Mouse (Mus musculus): Measurements from ENCODE around the gene Usp29.
A peak's percentile ranks its signal among the peaks of the same experiment; 100 is the strongest.
"Not testable (repeated sequence)": the region's sequence is repeated elsewhere in the genome, so short reads cannot be mapped to it uniquely, and the experiment has no call there.

The Usp29 gene

GRCm38 (mm10) chr7:6765240-6765639 lies 34.9 kb downstream of the Usp29 start:
- DNase-seq (ENCODE audit: low spot score in 2 of 2): no peak

GRCm38 (mm10) chr7:6770286-6770685 lies 39.9 kb downstream of the Usp29 start:
- no peak for DNase-seq (ENCODE audit: low spot score in 2 of 2)

GRCm38 (mm10) chr7:6773865-6774413 lies 43.6 kb downstream of the Usp29 start:
- not testable (repeated sequence) for DNase-seq (ENCODE audit: low spot score in 2 of 2)

DNA sequence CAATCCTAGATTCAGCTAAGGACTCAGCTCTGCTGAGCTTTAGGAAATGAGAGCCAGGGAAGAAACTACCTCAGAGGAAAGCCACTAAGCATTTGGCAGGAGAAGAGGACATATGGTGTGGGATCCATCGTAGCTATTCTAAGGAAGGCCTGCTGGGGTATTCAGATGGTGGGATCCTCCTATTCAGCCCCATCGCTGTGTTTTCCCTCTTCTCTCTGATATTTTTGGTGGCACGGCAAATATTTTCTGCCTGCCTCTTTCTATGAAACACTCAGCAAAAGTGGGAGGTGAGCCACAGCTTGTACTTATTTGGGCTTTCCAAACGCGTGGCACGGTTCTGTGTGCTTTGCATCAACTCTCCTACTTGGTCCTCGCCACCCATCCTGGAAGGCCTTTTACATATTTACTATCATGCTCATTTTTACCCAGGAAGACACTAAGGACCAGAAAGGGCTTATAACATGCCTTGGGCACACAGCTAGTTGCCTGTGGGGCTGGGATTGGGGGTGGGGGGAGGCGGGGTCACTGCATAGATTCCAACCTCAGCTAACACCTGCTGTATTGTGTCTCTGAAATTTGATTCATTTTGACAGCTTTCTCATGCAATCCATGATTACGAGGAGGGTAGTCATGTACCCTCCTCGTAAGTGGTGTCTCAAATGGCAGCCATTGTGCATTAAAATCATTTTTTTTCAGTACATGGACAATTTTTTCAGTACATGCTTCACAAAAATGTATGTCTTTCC lies 46.1 kb downstream of the Usp29 start:
- DNase-seq (ENCODE audit: low spot score in 2 of 2): peak; percentile 50 to 59

DNA sequence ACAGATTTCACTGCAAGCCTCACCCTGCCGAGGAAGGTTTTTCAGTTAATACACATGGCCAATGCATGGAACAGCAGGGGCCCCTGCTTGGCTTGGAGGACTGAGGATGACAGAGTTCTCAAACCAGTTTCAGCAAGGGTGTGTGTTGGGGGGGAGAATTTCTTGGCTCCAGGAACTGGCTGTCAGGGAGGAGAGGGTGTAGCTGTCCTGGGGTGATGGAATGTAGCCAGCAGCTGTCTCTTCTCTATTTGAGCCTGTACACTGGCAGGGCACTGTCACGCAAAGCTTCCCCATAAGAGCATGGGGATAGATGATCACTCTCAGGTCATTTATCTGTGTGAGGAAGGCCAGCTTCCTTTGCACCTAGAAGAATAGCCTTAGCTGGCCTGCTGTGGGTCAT lies 46.7 kb downstream of the Usp29 start:
- no peak for DNase-seq (ENCODE audit: low spot score in 2 of 2)

DNA sequence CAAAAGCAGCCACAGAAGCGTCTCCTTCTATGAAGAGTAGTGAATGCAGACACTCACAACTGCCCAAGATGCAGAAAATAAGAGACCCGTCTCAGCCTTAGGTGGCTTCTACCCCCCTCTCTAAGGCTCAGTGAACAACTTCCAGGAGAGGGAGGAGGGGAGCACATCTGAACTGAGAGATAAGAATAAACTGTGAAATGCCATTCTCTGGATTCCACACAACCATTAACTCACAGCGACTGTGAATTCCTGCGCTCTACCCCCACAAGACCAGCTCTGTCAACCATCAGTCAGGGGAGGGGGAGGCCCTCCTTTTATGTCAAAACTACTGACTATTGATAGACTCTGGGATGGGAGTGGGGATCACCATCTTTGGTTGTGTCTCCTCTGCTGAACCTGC lies 47.3 kb downstream of the Usp29 start:
- DNase-seq (ENCODE audit: low spot score in 2 of 2): no peak

GRCm38 (mm10) chr7:6779172-6779571 lies 48.8 kb downstream of the Usp29 start:
- no peak for DNase-seq (ENCODE audit: low spot score in 2 of 2)

DNA sequence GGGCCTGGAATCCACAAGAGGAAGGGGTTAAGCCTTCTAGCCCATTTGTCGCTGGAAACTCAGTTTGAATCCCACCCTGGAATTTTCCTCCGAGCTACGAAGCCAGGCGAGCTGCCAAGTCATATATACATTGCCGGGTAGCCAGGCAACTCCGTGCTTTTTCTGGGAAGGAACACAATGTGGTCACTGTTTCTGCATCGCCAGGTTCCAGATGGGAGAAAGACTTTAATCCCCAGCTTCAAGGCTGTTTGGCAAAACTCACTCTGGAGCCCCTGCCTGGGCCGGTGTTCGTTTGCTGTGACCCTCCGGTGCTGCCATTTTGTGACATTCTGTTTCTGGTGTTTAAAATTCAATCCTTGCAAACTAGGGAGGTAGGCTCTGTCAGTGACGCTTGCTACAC lies 51.2 kb downstream of the Usp29 start:
- no peak for DNase-seq (ENCODE audit: low spot score in 2 of 2)

GRCm38 (mm10) chr7:6784340-6785073 lies 54.1 kb downstream of the Usp29 start:
- DNase-seq (ENCODE audit: low spot score in 2 of 2): no peak

GRCm38 (mm10) chr7:6787000-6787399 lies 56.6 kb downstream of the Usp29 start:
- no peak for DNase-seq (ENCODE audit: low spot score in 2 of 2)

DNA sequence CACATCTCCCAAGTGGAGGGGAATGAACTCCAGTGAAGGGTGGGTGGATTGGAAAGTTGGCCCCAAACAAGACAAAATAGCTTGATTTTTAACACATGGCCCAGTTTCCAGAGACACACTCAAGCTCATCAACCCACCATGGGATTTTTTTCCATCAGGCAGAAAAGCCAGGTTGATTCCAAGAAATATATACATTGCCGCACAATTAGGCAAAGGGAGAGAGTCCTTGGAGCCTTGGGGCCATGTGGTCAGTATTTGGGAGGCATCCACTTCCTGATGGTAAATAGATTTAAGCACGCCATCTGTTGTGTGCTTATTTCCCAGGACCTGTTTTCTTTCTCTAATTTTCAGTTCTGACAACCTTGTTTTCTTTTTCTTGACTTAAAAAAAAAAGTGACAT lies 57.7 kb downstream of the Usp29 start:
- DNase-seq (ENCODE audit: low spot score in 2 of 2): no peak

- DNase-seq (ENCODE audit: low spot score in 2 of 2): no peak
These were observed 61.1 kb downstream of the Usp29 start for GRCm38 (mm10) chr7:6791286-6792065.

DNA sequence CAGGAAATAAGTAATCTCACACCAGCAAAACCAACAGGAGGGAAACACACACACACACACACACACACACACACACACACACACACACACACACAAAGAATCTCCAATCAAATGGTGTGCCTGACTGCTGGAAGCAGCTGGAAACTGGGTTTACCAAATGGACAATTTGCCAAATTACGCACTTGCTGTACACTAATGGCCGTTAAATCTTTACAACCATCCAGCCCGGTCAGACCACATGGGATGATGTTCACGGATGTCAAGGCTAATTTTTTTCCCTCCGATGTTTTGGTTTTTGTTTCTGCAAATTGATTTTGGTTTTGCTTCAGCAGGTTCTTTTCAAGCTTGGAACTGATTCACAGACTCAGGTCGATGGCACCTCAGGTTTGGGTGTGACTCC lies 62.9 kb downstream of the Usp29 start:
- DNase-seq (ENCODE audit: low spot score in 2 of 2): no peak

- no peak for DNase-seq (ENCODE audit: low spot score in 2 of 2)
These were observed 63.4 kb downstream of the Usp29 start for GRCm38 (mm10) chr7:6793811-6794210.

DNA sequence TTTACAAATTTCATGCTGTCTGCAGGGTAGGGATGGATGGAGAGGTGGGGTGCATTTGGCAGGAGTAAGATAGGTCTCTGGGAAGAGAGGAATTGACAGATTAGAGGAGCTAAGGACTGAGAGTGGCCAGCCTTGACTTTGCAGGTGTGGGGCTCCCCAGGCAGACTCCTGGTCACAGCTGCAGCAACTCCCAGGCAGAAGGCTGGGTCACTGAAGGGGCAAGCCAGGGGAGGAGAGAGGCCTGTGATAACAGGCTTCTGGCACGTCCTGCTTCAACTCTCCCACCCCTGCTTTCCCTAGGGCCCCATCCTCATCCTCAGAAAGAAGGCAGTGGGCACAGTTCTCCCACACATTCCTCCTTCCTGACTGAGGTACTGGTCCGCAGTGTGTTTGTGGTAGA lies 67.0 kb downstream of the Usp29 start:
- no peak for DNase-seq (ENCODE audit: low spot score in 2 of 2)

DNA sequence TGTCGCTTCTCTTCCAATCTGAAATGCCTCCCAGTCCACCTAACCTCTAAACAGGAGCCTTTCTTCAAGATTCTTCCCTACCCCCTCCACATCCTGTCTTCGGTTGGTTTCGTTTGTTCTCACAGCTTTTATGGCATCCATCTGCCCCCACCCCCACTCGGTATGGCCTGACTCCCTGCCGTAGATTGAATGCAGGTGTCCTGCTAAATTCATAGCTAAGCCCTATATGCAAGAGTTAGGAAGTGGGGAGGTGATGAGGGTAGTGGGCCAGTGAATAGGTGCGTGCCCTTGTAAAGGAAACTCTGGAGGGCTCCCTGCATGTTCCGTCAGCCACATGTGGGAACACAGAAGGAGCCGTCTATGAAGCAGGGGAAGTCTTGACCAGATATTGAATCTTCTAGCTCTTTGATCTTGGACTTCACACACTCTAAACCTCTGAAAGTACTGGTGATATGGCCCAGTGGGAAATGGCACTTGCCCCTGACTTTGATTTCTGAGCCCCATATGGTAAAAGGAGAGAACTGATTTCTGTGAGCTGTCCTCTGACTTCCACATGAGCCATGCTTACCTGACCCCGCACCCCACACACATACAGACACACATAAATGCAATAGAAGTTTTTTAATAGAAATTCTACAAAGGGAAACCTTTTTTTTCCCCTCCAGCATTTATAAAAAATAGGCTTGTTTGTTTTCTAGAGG lies 68.9 kb downstream of the Usp29 start:
- no peak for DNase-seq (ENCODE audit: low spot score in 2 of 2)

- no peak for DNase-seq (ENCODE audit: low spot score in 2 of 2)
These were observed 70.4 kb downstream of the Usp29 start for GRCm38 (mm10) chr7:6800586-6801441.

GRCm38 (mm10) chr7:6801642-6802041 lies 71.3 kb downstream of the Usp29 start:
- no peak for DNase-seq (ENCODE audit: low spot score in 2 of 2)

DNA sequence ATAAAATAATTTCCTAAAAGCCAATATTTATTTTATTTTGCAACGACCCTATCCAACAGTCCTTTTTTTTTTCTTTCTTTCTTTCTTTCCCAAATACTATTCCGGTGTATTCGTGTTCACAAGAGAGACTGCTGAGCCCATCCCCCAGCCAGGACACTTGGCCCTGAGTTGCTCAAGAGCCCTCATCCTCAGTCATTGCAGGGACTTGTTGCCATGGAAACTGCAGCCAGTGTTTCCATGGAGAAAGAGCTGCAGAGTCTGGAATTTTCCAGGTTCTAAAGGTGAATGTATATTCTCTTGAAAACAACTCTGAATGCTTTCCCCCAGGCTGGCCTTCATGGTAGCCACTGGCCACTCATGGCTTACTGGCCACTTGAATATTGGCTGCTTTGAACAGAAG lies 80.2 kb downstream of the Usp29 start:
- DNase-seq (ENCODE audit: low spot score in 2 of 2): peak; percentile 40 to 50

DNA sequence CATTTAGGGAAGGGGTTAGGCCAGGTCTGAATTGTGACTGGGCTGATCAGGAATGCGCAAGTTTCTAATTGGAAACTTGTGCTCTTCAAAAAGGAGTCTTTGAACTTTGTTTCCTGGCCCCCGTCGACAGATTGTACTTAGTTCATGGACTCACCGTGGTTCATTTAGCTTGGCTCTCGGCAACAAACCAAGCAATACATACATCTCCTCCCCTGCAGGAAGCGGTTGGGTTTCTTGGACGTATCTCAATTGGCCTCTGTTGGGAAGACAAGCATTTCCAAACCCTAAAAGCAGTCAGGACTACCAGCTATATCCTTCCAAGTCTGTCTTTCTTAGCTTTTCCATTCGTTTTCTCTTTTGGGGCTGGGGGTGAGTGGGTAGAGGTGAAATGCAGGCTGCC lies 84.6 kb downstream of the Usp29 start:
- DNase-seq (ENCODE audit: low spot score in 2 of 2): no peak
